Mouse (Mus musculus): Measurements from ENCODE around the gene Atxn1. TPM values are rescaled to one million over a fixed set of nuclear protein-coding genes. Genes with fewer than 3 reads are reported as not detected.

The Atxn1 gene
- total RNA-seq, 2 experiments from 2014 or later = 91.3 to 126 TPM

GRCm38 (mm10) chr13:45797696-45798095, 167.1 kb downstream of the Atxn1 start:
- DNase-seq = no peak
- intact Hi-C loops (cut with DNase I) = no loop called here

- intact Hi-C loops (cut with DNase I) = no loop called here
- DNase-seq = no peak
Observed at GRCm38 (mm10) chr13:45796286-45796685, 168.5 kb downstream of the Atxn1 start.

- intact Hi-C loops (cut with DNase I) = no loop called here
- no peak for DNase-seq
Observed at GRCm38 (mm10) chr13:45793796-45794195, 171.0 kb downstream of the Atxn1 start.

- intact Hi-C loops (cut with DNase I) = loop anchor here (10.0 kb wide), 1 partner anchor 102 kb away; no protein-coding TSS in a partner anchor
- DNase-seq = no peak
Observed at GRCm38 (mm10) chr13:45786409-45786808, 178.4 kb downstream of the Atxn1 start.

GRCm38 (mm10) chr13:45783681-45784080, 181.1 kb downstream of the Atxn1 start:
- DNase-seq = no peak
- intact Hi-C loops (cut with DNase I) = loop anchor here (10.0 kb wide), 1 partner anchor 99 kb away; no protein-coding TSS in a partner anchor

GRCm38 (mm10) chr13:45778750-45779149, 186.1 kb downstream of the Atxn1 start:
- DNase-seq = no peak
- intact Hi-C loops (cut with DNase I) = no loop called here

GRCm38 (mm10) chr13:45778171-45778570, 186.6 kb downstream of the Atxn1 start:
- intact Hi-C loops (cut with DNase I) = no loop called here

GRCm38 (mm10) chr13:45775516-45775915, 189.3 kb downstream of the Atxn1 start:
- DNase-seq = no peak
- intact Hi-C loops (cut with DNase I) = no loop called here

More at GRCm38 (mm10) chr13:45778171-45778570, 186.6 kb downstream of the Atxn1 start:
- no peak for DNase-seq

GRCm38 (mm10) chr13:45773381-45774168, 191.2 kb downstream of the Atxn1 start:
- DNase-seq = no peak

GRCm38 (mm10) chr13:45769757-45770156, 195.1 kb downstream of the Atxn1 start:
- intact Hi-C loops (cut with DNase I) = no loop called here
- DNase-seq = no peak

More at GRCm38 (mm10) chr13:45773381-45774168, 191.2 kb downstream of the Atxn1 start:
- intact Hi-C loops (cut with DNase I) = no loop called here

GRCm38 (mm10) chr13:45768250-45768649, 196.6 kb downstream of the Atxn1 start:
- intact Hi-C loops (cut with DNase I) = no loop called here
- DNase-seq = no peak

- intact Hi-C loops (cut with DNase I) = no loop called here
- peak; percentile 21 for DNase-seq
Observed at GRCm38 (mm10) chr13:45764354-45764753, 200.5 kb downstream of the Atxn1 start.

GRCm38 (mm10) chr13:45762278-45762677, 202.5 kb downstream of the Atxn1 start:
- DNase-seq = peak; percentile 53
- intact Hi-C loops (cut with DNase I) = no loop called here

- no peak for DNase-seq
- intact Hi-C loops (cut with DNase I) = no loop called here
Observed at GRCm38 (mm10) chr13:45754483-45754882, 210.3 kb downstream of the Atxn1 start.

- no peak for DNase-seq
- intact Hi-C loops (cut with DNase I) = no loop called here
Observed at GRCm38 (mm10) chr13:45752498-45752897, 212.3 kb downstream of the Atxn1 start.

- DNase-seq = no peak
- intact Hi-C loops (cut with DNase I) = no loop called here
Observed at GRCm38 (mm10) chr13:45751231-45751630, 213.6 kb downstream of the Atxn1 start.

GRCm38 (mm10) chr13:45750627-45751026, 214.2 kb downstream of the Atxn1 start:
- intact Hi-C loops (cut with DNase I) = no loop called here
- DNase-seq = no peak

GRCm38 (mm10) chr13:45749937-45750336, 214.9 kb downstream of the Atxn1 start:
- DNase-seq = no peak
- intact Hi-C loops (cut with DNase I) = no loop called here

- intact Hi-C loops (cut with DNase I) = no loop called here
- no peak for DNase-seq
Observed at GRCm38 (mm10) chr13:45749222-45749621, 215.6 kb downstream of the Atxn1 start.

GRCm38 (mm10) chr13:45748691-45749090, 216.1 kb downstream of the Atxn1 start:
- intact Hi-C loops (cut with DNase I) = no loop called here

GRCm38 (mm10) chr13:45745851-45746773, 218.7 kb downstream of the Atxn1 start:
- intact Hi-C loops (cut with DNase I) = no loop called here
- peak; percentile 24 for DNase-seq

More at GRCm38 (mm10) chr13:45748691-45749090, 216.1 kb downstream of the Atxn1 start:
- no peak for DNase-seq

All from left cerebral cortex, postnatal 4 days (tissue).